Mouse (Mus musculus): Measurements from ENCODE around the gene Lgi4. TPM values are rescaled to one million over a fixed set of nuclear protein-coding genes. Genes with fewer than 3 reads are reported as not detected.
A peak's percentile ranks its signal among the peaks of the same experiment; 100 is the strongest.

Lgi4 gene
- polyA plus RNA-seq, 1 experiment from 2014 or later = 0.01 TPM

- in situ Hi-C loops (cut with MboI; ENCODE audit: low pct_unique_long_range_greater_than_20kb) = no loop called here
- ChIA-PET CTCF (interaction anchor here (1.3 kb wide), 1 partner anchor 20 kb away, joined by 3 read pairs; the partner anchor contains the start of gene Lgi4), POLR2A (no interaction called here)
- TF ChIP-seq CTCF (IDR thresholded peaks at IDR 0.05) = no peak
- ATAC-seq = no peak
- no peak for DNase-seq (ENCODE audit: low read depth, low spot score)
- peaks cover 5% of the 10 kb centered on the region for H3K27me3 ChIP-seq
Measured at GRCm38 (mm10) chr7:31039011-31039410, 20.1 kb upstream of the Lgi4 start.

- H3K27me3 ChIP-seq = peaks cover 5% of the 10 kb centered on the region
- in situ Hi-C loops (cut with MboI; ENCODE audit: low pct_unique_long_range_greater_than_20kb) = no loop called here
- TF ChIP-seq CTCF (IDR thresholded peaks at IDR 0.05) = no peak
- ChIA-PET CTCF (no interaction called here), POLR2A (no interaction called here)
- ATAC-seq = no peak
- no peak for DNase-seq (ENCODE audit: low read depth, low spot score)
Measured at GRCm38 (mm10) chr7:31040281-31041022, 18.7 kb upstream of the Lgi4 start.

GRCm38 (mm10) chr7:31041023-31041407, 18.1 kb upstream of the Lgi4 start:
- ATAC-seq = no peak
- no peak for TF ChIP-seq CTCF (IDR thresholded peaks at IDR 0.05)
- no peak for DNase-seq (ENCODE audit: low read depth, low spot score)
- peaks cover 5% of the 10 kb centered on the region for H3K27me3 ChIP-seq
- ChIA-PET POLR2A (interaction anchor here (1.4 kb wide), 1 partner anchor 9 kb away, joined by 4 read pairs; no protein-coding TSS in a partner anchor), CTCF (no interaction called here)
- in situ Hi-C loops (cut with MboI; ENCODE audit: low pct_unique_long_range_greater_than_20kb) = no loop called here

- peaks cover 5% of the 10 kb centered on the region for H3K27me3 ChIP-seq
- ChIA-PET CTCF (no interaction called here), POLR2A (interaction anchor here (1.4 kb wide), 1 partner anchor 8 kb away, joined by 4 read pairs; no protein-coding TSS in a partner anchor)
- TF ChIP-seq CTCF (IDR thresholded peaks at IDR 0.05) = no peak
- ATAC-seq = peak; percentile 86
- no peak for DNase-seq (ENCODE audit: low read depth, low spot score)
- in situ Hi-C loops (cut with MboI; ENCODE audit: low pct_unique_long_range_greater_than_20kb) = no loop called here
Measured at GRCm38 (mm10) chr7:31041662-31042315, 17.4 kb upstream of the Lgi4 start.

- H3K27me3 ChIP-seq = peaks cover 5% of the 10 kb centered on the region
- ChIA-PET POLR2A (interaction anchor here (1.4 kb wide), 1 partner anchor 7 kb away, joined by 4 read pairs; no protein-coding TSS in a partner anchor), CTCF (no interaction called here)
- in situ Hi-C loops (cut with MboI; ENCODE audit: low pct_unique_long_range_greater_than_20kb) = no loop called here
- DNase-seq (ENCODE audit: low read depth, low spot score) = no peak
- no peak for ATAC-seq
- no peak for TF ChIP-seq CTCF (IDR thresholded peaks at IDR 0.05)
Measured at GRCm38 (mm10) chr7:31042431-31042910, 16.7 kb upstream of the Lgi4 start, which contains the start of gene Fxyd5. Gene Fxyd5 (minus strand): TSS chr7:31042481.

- ChIA-PET CTCF (interaction anchor here (0.9 kb wide), 1 partner anchor 139 kb away, joined by 3 read pairs; no protein-coding TSS in a partner anchor), POLR2A (interaction anchor here (0.7 to 1.3 kb wide), 2 partner anchors 8 to 84 kb away, joined by 3 to 4 read pairs; partner anchors contain the start of gene Fxyd5)
- in situ Hi-C loops (cut with MboI; ENCODE audit: low pct_unique_long_range_greater_than_20kb) = no loop called here
- DNase-seq (ENCODE audit: low read depth, low spot score) (no peak), ATAC-seq (no peak)
- peaks cover 35% of the 10 kb centered on the region for H3K27me3 ChIP-seq
- TF ChIP-seq CTCF (IDR thresholded peaks at IDR 0.05) = no peak
Measured at GRCm38 (mm10) chr7:31049135-31049845, 9.9 kb upstream of the Lgi4 start.

GRCm38 (mm10) chr7:31049846-31050281, 9.3 kb upstream of the Lgi4 start:
- ChIA-PET POLR2A (interaction anchor here (1.3 kb wide), 1 partner anchor 8 kb away, joined by 4 read pairs; the partner anchor contains the start of gene Fxyd5), CTCF (no interaction called here)
- in situ Hi-C loops (cut with MboI; ENCODE audit: low pct_unique_long_range_greater_than_20kb) = no loop called here
- DNase-seq (ENCODE audit: low read depth, low spot score) (no peak), ATAC-seq (no peak)
- peaks cover 35% of the 10 kb centered on the region for H3K27me3 ChIP-seq
- TF ChIP-seq CTCF (IDR thresholded peaks at IDR 0.05) = no peak

GRCm38 (mm10) chr7:31050487-31050886, 8.7 kb upstream of the Lgi4 start:
- in situ Hi-C loops (cut with MboI; ENCODE audit: low pct_unique_long_range_greater_than_20kb) = no loop called here
- ChIA-PET CTCF (no interaction called here), POLR2A (interaction anchor here (1.3 kb wide), 1 partner anchor 9 kb away, joined by 4 read pairs; the partner anchor contains the start of gene Fxyd5)
- ATAC-seq = no peak
- no peak for DNase-seq (ENCODE audit: low read depth, low spot score)
- TF ChIP-seq CTCF (IDR thresholded peaks at IDR 0.05) = no peak
- peaks cover 35% of the 10 kb centered on the region for H3K27me3 ChIP-seq

- POLR2A ChIA-PET = no interaction called here
- peaks cover 35% of the 10 kb centered on the region for H3K27me3 ChIP-seq
- CTCF ChIA-PET = no interaction called here
- in situ Hi-C loops (cut with MboI; ENCODE audit: low pct_unique_long_range_greater_than_20kb) = no loop called here
- no peak for ATAC-seq
- no peak for DNase-seq (ENCODE audit: low read depth, low spot score)
- TF ChIP-seq CTCF (IDR thresholded peaks at IDR 0.05) = no peak
Measured at GRCm38 (mm10) chr7:31050921-31051320, 8.2 kb upstream of the Lgi4 start.

GRCm38 (mm10) chr7:31051321-31052021, 7.7 kb upstream of the Lgi4 start, which contains the start of gene Fxyd7:
Gene Fxyd7 (minus strand): TSS chr7:31051467.
- DNase-seq (ENCODE audit: low read depth, low spot score) (no peak), ATAC-seq (no peak)
- in situ Hi-C loops (cut with MboI; ENCODE audit: low pct_unique_long_range_greater_than_20kb) = no loop called here
- peaks cover 35% of the 10 kb centered on the region for H3K27me3 ChIP-seq
- TF ChIP-seq CTCF (IDR thresholded peaks at IDR 0.05) = no peak
- POLR2A ChIA-PET = no interaction called here
- CTCF ChIA-PET = no interaction called here

All from Patski (cell line).